Mouse (Mus musculus): Measurements from ENCODE around the gene Itga7.

DNA sequence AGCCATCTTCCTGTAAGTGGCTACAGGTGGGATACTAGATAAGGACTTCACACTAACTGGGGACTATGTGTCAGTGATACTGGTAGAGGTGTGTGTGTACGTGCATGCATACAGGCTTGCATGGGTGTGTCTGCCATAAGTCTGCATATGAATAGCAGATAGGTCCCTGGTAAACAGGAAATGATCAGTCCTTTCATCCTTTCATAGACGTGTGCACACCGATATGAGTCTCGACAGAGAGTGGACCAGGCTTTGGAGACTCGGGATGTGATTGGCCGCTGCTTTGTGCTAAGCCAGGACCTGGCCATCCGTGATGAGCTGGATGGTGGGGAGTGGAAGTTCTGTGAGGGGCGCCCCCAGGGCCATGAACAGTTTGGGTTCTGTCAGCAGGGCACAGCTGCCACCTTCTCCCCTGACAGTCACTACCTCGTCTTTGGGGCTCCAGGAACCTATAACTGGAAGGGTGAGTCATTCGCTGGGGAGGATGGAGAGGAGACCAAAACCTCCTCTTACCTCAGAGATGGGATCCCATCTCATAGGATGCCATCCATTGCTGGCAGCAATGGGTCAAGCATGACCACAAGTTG is 7.0 kb downstream of the Itga7 start:
- no peak for TF ChIP-seq CTCF (conservative IDR thresholded peaks at IDR 0.05; ENCODE audit: insufficient read depth, insufficient read length, low read depth, low read length)
- TF ChIP-seq POLR2A (IDR thresholded peaks at IDR 0.05; ENCODE audit: low read depth, low read length) = no peak

Measured in kidney, adult 2 months (tissue).